Mouse (Mus musculus) cerebral cortex, adult 2 months (tissue): Measurements from ENCODE around the gene Adcy9.

Experiments
- WGBS: fragments of 180-500 bp; shearing (Covaris S2); methylation state at CpG from one replicate; pipeline ENCODE4 v1.1.7; 2018; 5-methylcytosine and 5-hydroxymethylcytosine counted together

The Adcy9 gene

GRCm38 (mm10) chr16:4316094-4316474, 104.2 kb downstream of the Adcy9 start:
- 35% methylated on average over 3 of the region's 3 CpGs for WGBS

- 76% methylated on average over 2 of the region's 2 CpGs for WGBS
Observed at GRCm38 (mm10) chr16:4315352-4316093, 104.8 kb downstream of the Adcy9 start.

DNA sequence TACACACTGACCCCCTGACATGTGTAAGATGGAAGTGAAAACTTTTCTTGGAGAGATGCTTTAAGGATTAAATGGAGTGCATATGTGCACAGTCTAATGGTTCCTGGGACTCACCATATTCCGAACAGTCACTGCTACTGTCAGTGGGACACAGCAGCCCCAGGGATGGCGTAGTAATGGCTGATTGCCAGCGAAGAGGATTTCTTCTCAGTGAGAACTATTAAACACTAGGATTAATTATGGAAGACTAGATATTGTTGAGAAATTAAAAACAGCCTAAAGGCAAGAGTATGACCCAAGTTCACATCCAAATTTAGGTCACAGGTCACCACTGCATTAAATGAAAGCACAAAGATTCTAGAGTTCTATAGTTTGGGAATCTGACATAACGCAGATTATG, 105.4 kb downstream of the Adcy9 start:
- WGBS, result 89% methylated on average over 4 of the region's 4 CpGs

DNA sequence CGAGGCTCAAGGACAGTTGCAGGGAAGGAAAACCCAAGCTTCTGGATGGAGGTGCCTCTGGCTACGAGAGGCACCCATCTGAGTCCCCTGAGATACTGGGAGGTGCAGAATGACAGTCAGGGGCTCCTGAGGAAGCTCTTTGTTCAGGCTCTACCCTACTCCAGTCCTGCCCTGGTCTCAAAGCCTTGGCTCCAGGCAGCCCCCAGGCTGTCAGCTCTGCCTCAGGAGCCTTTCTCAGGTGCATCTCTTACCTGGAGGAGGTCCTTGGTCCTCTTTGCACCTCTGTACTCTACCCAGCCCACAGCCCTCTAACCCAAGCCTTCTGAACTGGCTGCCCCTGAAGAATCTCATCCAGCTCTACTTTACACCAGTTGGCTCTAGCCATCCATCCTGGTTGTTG, 108.3 kb downstream of the Adcy9 start:
- 88% methylated on average over 2 of the region's 2 CpGs for WGBS

DNA sequence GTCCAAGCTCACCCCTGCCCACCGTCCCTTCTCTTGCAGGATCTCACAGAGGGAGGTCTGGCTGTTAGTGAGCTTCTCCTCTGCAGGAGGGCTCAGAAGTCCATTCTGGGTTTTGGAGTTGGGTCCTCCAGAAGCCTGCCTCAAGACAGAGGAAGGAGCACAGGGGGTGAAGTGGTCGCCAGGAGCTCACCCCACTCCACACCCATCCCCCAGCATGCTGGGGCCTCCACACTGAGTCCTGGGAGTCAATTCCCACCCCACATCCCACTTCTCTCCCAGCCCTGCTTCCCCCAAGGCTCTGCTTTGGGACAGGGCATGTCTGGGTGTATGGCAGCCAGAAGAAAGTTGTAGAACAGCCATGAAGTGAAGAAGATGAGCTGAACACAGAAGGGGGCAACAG, 108.7 kb downstream of the Adcy9 start:
- WGBS, result 69% methylated on average over 2 of the region's 2 CpGs

- 81% methylated on average over 4 of the region's 4 CpGs for WGBS
Observed at GRCm38 (mm10) chr16:4307795-4308194, 112.5 kb downstream of the Adcy9 start.

GRCm38 (mm10) chr16:4304176-4304922, 115.9 kb downstream of the Adcy9 start:
- WGBS, result 73% methylated on average over 12 of the region's 12 CpGs

GRCm38 (mm10) chr16:4303554-4303953, 116.7 kb downstream of the Adcy9 start:
- WGBS, result 85% methylated on average over 5 of the region's 5 CpGs

DNA sequence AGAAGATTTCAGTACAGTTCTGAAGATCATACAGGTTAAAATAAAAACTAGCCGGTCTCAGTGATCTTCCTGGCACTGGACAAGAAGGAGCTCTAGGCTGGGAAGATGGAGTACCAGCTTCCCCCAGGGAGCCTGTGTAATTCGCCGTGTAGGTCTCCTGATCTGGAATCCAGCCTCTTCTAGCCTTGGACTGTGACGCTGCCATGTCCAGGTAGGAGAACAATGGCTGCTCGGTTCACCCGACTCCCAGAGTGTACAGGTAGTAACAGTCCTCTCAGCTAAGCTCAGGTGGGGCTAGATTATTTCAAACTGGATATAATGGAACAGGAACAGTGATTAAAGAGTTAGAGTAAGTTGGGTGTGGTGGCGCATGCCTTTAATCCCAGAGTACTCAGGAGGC, 120.0 kb downstream of the Adcy9 start:
- 94% methylated on average over 7 of the region's 7 CpGs for WGBS

DNA sequence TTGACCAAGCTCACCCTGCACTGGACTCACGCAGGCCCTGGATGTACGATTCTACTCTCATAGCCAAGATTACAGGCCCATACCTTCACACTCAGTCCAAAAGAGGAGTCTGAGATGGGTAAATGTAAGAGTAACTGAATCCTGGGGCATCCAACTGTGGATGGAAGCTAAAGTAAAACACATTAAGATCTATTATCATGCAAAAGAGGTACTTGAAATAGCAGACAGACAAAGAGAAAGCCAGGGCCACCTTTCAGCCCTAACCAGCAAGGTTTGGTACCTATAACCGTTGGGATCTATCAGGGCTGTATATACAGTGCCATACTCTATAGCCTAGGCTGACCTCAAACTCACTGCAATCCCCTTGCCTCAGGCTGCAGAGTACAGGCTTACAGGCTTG, 127.0 kb downstream of the Adcy9 start:
- 86% methylated on average over 3 of the region's 3 CpGs for WGBS

DNA sequence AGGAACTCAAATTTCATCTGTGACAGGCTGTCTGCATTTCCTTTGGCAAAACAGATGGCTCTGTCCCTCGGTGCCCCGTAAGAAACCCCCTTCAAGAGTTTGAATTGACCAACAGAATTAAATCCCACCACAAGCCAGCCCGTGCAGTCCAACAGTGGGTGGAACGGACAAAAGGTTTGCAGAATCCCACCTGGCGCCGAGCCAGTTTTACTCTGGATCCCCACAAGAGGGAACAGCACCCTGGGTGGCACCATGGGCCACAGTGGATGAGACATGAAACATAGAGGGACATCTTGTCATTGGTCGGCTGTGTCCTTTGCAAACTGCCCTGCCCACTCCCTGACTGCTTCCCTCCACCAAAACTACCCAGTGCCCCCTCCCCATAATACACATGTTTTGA, 133.7 kb downstream of the Adcy9 start:
- 67% methylated on average over 7 of the region's 7 CpGs for WGBS

DNA sequence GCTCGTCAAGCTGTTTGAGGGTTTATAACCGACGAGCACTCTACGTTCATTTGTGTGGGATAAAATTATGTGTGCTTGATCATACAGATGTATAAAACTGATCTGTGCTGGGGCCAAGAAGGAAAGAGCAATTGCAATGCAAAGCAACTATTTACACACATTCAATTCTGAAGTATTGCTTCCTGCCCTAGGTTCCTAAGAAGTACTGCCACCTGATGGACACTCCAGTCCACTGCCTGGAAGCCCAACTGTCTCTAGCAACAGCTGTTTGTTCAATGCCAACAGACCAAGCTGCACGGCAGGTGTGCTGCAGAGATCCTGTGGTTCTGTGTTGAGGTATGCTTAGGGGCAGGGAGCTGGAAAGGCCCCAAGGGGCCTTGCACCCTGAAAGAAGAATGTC, 135.0 kb downstream of the Adcy9 start:
- 72% methylated on average over 5 of the region's 5 CpGs for WGBS

GRCm38 (mm10) chr16:4283267-4283851, 136.9 kb downstream of the Adcy9 start:
- 76% methylated on average over 11 of the region's 11 CpGs for WGBS

- WGBS, result 76% methylated on average over 4 of the region's 4 CpGs
Observed at GRCm38 (mm10) chr16:4281470-4281869, 138.8 kb downstream of the Adcy9 start.

GRCm38 (mm10) chr16:4280949-4281348, 139.3 kb downstream of the Adcy9 start:
- 63% methylated on average over 9 of the region's 9 CpGs for WGBS

DNA sequence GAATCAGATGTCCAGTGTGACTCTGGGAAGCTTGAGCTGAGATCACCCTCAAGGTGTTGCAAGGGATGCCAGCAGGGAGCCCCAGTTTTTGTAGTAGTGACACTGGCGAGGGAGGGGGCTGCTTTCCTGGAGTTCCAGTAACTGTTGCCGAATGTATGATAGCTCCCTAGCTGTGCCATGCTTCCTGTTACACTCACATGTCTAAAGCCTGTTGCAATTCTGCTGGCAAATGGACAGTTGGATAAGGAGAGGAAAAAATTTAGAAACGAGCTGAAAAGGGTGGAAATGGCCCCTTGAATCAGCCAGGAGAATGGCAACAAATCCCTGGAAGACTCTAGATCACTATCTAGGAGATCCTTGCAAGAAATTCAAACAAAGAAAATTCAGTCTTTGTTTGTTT, 140.7 kb downstream of the Adcy9 start:
- 32% methylated on average over 3 of the region's 3 CpGs for WGBS

DNA sequence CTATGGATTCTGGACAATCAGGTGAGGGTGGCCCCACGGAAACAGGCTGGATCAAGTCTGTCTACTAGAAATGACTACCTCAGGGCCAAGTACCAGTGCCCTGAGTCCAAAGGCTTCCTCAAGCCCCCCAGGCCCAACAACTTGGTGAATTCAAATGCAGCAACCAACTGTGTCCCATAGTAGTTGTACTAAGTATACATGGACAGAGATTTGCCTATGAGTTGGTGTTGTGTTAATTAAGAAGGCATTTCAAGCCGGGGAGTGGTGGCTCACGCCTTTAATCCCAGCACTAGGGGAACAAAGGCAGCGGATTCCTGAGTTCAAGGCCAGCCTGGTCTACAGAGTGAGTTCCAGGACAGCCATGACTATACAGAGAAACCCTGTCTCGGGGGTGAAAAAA, 143.7 kb downstream of the Adcy9 start:
- 85% methylated on average over 5 of the region's 5 CpGs for WGBS

DNA sequence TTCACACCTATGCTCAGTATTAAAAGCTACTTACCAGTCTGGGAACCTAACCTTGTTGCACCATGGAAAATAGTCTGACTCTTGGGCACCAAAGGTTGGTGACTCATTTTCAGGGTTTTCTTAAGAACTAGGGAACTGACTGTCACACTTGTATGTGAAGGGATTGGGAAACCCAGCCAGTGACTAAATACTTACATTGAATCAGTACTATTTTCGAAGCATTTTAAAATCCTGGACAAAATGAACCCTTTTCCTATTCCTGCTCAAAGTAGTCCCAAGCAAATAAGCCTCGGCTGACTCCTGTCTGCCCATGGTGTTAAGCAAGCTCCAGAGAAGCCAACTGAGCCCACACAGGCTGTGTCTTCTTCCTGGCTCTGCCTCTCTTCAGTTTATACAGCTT, 144.1 kb downstream of the Adcy9 start:
- 52% methylated on average over 2 of the region's 2 CpGs for WGBS

DNA sequence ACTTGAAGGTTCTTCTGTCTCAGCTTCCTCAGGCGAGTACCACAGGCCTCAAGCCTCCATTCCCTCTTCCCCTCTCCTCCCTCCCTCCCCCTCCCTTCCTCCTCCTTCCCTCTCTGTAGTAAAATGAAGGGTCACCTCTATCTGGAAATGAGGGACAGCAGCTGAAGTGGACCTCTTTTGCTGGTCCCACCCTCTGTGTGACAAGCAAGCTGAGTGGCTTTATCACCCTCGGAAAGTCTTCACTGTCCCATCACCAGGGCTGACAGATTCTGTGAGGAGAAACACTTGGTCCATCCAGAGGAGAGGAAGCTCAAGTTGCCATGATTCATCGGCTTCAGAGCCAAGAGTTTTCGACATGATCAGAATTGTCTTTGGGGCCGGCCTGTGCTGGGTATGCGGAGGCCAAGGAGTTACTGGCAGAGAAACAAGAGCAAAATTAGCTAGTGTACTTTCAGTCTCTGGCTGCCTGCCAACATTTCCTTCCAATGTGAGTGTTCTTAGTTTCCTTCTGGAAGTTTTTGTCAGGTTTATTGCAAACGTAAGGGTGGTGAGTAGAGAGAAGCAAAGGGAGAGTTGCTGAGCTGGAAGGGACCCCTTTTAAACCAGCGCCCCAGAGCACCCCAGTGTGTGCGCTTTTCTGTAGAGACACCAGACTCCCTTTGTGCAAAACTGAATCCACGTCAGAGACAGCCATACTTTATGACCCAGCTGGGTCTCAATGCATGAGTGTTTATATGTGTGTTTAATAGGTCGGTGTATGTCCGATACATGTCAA, 146.4 kb downstream of the Adcy9 start:
- WGBS, result 30% methylated on average over 12 of the region's 12 CpGs

GRCm38 (mm10) chr16:4272254-4272653, 148.0 kb downstream of the Adcy9 start:
- WGBS, result 96% methylated on average over 3 of the region's 3 CpGs

DNA sequence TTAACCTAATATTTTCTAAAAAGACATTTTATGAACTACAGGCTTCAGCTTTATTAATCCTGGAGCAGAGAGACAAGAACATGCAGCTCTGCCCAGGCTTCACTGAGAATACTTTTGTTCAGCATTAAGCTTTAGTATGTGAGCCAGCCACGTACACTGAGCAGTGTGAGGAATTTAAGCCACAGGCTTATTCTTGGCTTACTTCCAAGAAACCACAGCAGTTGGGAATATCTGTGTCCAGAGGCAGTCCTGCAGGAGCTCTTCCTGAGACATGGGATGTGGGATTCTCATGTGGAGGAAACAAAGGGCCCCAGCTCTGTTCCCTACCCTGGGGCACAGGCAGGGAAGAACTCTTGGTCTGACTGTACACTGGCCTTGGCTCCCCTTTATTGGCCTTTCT, 149.4 kb downstream of the Adcy9 start:
- WGBS, result 24% methylated on average over 1 of the region's 1 CpGs
